26 mouse cellular contexts compared by ENCODE assay signal in genomic region chr7:110756440-110756839, GRCm38 (mm10). TPM values are rescaled to one million over a fixed set of nuclear protein-coding genes. Genes with fewer than 3 reads are reported as not detected.
DNase-seq lines count a peak whose midpoint lies in the region; ATAC-seq and TF ChIP-seq lines count a peak whose summit lies in the region.
"Had no signal": no experiment of that assay in that cellular context is flagged by ENCODE, and none has a peak within 500 bp of the region (broad histone marks: within the 10 kb centered on the region; RNA-seq: fewer than 3 reads in every experiment).

No protein-coding gene starts in this region.

- no peak for TF ChIP-seq CTCF in kidney, adult 2 months (conservative IDR thresholded peaks at IDR 0.05; ENCODE audit: insufficient read depth, insufficient read length, low read depth, low read length)
- no peak for TF ChIP-seq CTCF in lung, postnatal 0 days (IDR thresholded peaks at IDR 0.05)
- no peak for TF ChIP-seq CTCF in midbrain, postnatal 0 days (IDR thresholded peaks at IDR 0.05)

- no peak for TF ChIP-seq EP300 in lung, postnatal 0 days (IDR thresholded peaks at IDR 0.05)

- 35% methylated on average over 2 of the region's 2 CpGs for WGBS in kidney, adult 2 months
- WGBS in lung, postnatal 0 days = 30% methylated on average over 2 of the region's 2 CpGs
- 70% methylated on average over 2 of the region's 2 CpGs for WGBS in midbrain, postnatal 0 days

- H3K4me3 ChIP-seq in kidney, adult 2 months (ENCODE audit: insufficient read depth, low read depth, low read length) = no peak overlapping the region
- no peak overlapping the region for H3K4me3 ChIP-seq in lung, postnatal 0 days (ENCODE audit: low read depth, low read length)
- no peak overlapping the region for H3K4me3 ChIP-seq in midbrain, postnatal 0 days (ENCODE audit: low read depth, low read length)
- H3K4me3 ChIP-seq: embryonic facial prominence, embryonic 15.5 days; gastrocnemius, adult 2 months; hindbrain, embryonic 10.5 days; limb, embryonic 13.5 days; liver, embryonic 15.5 days; midbrain, embryonic 12.5 days; stomach, embryonic 15.5 days had no signal

- DNase-seq in kidney, adult 2 months = peak; percentile 45
- no peak for DNase-seq in kidney, adult 18-20 months
- peak; percentile 54 for DNase-seq in lung, postnatal 0 days (ENCODE audit: low spot score)
- no peak for DNase-seq in lung, adult 18-20 months
- DNase-seq in kidney, postnatal 14 days = peak; percentile 55
- DNase-seq in splenic B cell, adult 2 months (ENCODE audit: low read depth, low spot score) = peak; percentile 43
- no peak for DNase-seq in left cerebral cortex, adult 18-20 months (ENCODE audit: low spot score in 2 of 2)
- no peak for DNase-seq in midbrain, postnatal 0 days (ENCODE audit: low spot score)
- DNase-seq: adrenal gland, adult 2 months; cerebellum, adult 18-20 months; cerebellum, postnatal 25 days; embryo, embryonic 11 days; gastrocnemius, adult 2 months; lung, postnatal 10 days; thymus, postnatal 25 days had no signal

- no peaks in the 10 kb centered on the region for H3K27me3 ChIP-seq in kidney, adult 2 months (replicated peaks; ENCODE audit: control insufficient read depth, insufficient read depth, low read length)
- no peaks in the 10 kb centered on the region for H3K27me3 ChIP-seq in lung, postnatal 0 days (replicated peaks; ENCODE audit: insufficient read depth, low read length)
- no peaks in the 10 kb centered on the region for H3K27me3 ChIP-seq in splenic B cell, adult 2 months (ENCODE audit: control insufficient read depth, insufficient read depth, low read length, poor library complexity, severe bottlenecking)
- H3K27me3 ChIP-seq in midbrain, postnatal 0 days (ENCODE audit: insufficient read depth, low read length) = no peaks in the 10 kb centered on the region
- H3K27me3 ChIP-seq: embryonic facial prominence, embryonic 15.5 days; limb, embryonic 13.5 days; midbrain, embryonic 12.5 days; Patski; stomach, embryonic 15.5 days had no signal

- no peaks in the 10 kb centered on the region for H3K36me3 ChIP-seq in kidney, adult 2 months (ENCODE audit: control insufficient read depth, insufficient read depth, low read length)
- no peaks in the 10 kb centered on the region for H3K36me3 ChIP-seq in lung, postnatal 0 days (ENCODE audit: insufficient read depth, low read length)
- no peaks in the 10 kb centered on the region for H3K36me3 ChIP-seq in splenic B cell, adult 2 months (ENCODE audit: control insufficient read depth, insufficient read depth, low read length, poor library complexity, severe bottlenecking)
- no peaks in the 10 kb centered on the region for H3K36me3 ChIP-seq in midbrain, postnatal 0 days (ENCODE audit: insufficient read depth, low read length)
- H3K36me3 ChIP-seq: embryonic facial prominence, embryonic 15.5 days; hindbrain, embryonic 10.5 days; limb, embryonic 13.5 days; liver, embryonic 15.5 days; midbrain, embryonic 12.5 days; stomach, embryonic 15.5 days had no signal

- H3K4me1 ChIP-seq in kidney, adult 2 months (ENCODE audit: control insufficient read depth, insufficient read depth, low read length) = peaks cover 6% of the 10 kb centered on the region; the same call in 1 of the 2 replicates
- no peaks in the 10 kb centered on the region for H3K4me1 ChIP-seq in lung, postnatal 0 days (ENCODE audit: insufficient read depth, low read depth, low read length)
- no peaks in the 10 kb centered on the region for H3K4me1 ChIP-seq in midbrain, postnatal 0 days (ENCODE audit: insufficient read depth, low read length)
- H3K4me1 ChIP-seq: liver, embryonic 15.5 days; midbrain, embryonic 12.5 days; stomach, embryonic 15.5 days had no signal

- no peaks in the 10 kb centered on the region for H3K9me3 ChIP-seq in lung, postnatal 0 days (ENCODE audit: low read length)
- H3K9me3 ChIP-seq in midbrain, postnatal 0 days (ENCODE audit: low read length) = no peaks in the 10 kb centered on the region
- H3K9me3 ChIP-seq: embryonic facial prominence, embryonic 15.5 days; hindbrain, embryonic 10.5 days; limb, embryonic 13.5 days; liver, embryonic 15.5 days; midbrain, embryonic 12.5 days; stomach, embryonic 15.5 days had no signal

- no peak overlapping the region for H3K27ac ChIP-seq in kidney, adult 2 months (ENCODE audit: insufficient read depth, low read depth, low read length)
- H3K27ac ChIP-seq in lung, postnatal 0 days (ENCODE audit: low read length) = no peak overlapping the region
- H3K27ac ChIP-seq in midbrain, postnatal 0 days (ENCODE audit: low read depth, low read length) = no peak overlapping the region
- H3K27ac ChIP-seq: embryonic facial prominence, embryonic 15.5 days; gastrocnemius, adult 2 months; hindbrain, postnatal 0 days; limb, embryonic 13.5 days; liver, embryonic 15.5 days; midbrain, embryonic 12.5 days; stomach, embryonic 15.5 days had no signal

- H3K4me2 ChIP-seq in lung, postnatal 0 days (replicated peaks; ENCODE audit: low read depth, low read length) = no peak overlapping the region
- no peak overlapping the region for H3K4me2 ChIP-seq in midbrain, postnatal 0 days (ENCODE audit: low read depth, low read length, poor library complexity, severe bottlenecking)
- H3K4me2 ChIP-seq: embryonic facial prominence, embryonic 15.5 days; heart, embryonic 11.5 days; limb, embryonic 13.5 days; liver, embryonic 15.5 days; midbrain, embryonic 12.5 days; stomach, embryonic 15.5 days had no signal

- H3K9ac ChIP-seq in lung, postnatal 0 days (replicated peaks; ENCODE audit: low read depth) = no peak overlapping the region
- H3K9ac ChIP-seq in midbrain, postnatal 0 days (replicated peaks; ENCODE audit: low read length, poor library complexity, severe bottlenecking) = no peak overlapping the region
- H3K9ac ChIP-seq: embryonic facial prominence, embryonic 15.5 days; limb, embryonic 13.5 days; liver, embryonic 15.5 days; midbrain, embryonic 12.5 days; stomach, embryonic 15.5 days had no signal

- peak; percentile 52 for ATAC-seq in lung, postnatal 0 days
- ATAC-seq in midbrain, postnatal 0 days (ENCODE audit: low FRiP score) = no peak
- ATAC-seq: forebrain, embryonic 14.5 days; hindbrain, postnatal 0 days; intestine, postnatal 0 days; Patski had no signal

- no peak for TF ChIP-seq POLR2A in kidney, adult 2 months (IDR thresholded peaks at IDR 0.05; ENCODE audit: low read depth, low read length)

RNA-seq across cellular contexts. Expression of gene Ampd3, which starts 11.6 kb away (rescaled TPM):
- polyA plus RNA-seq in kidney, adult 2 months (2012; rRNA removed) = 23.4 and 26.4 TPM in 2 replicates
- polyA plus RNA-seq in lung, postnatal 0 days (2015; fragmentation: Nextera tagmentation; extraction: Ambion mirVana) = 5.0 and 5.2 TPM in 2 replicates
- total RNA-seq in left cerebral cortex, adult 18-20 months (2021) = 10 to 100 TPM; 21.3 to 23.5 TPM
- total RNA-seq in midbrain, postnatal 0 days (2014; rRNA removed) = 20.6 and 22.7 TPM in 2 replicates
- polyA plus RNA-seq in midbrain, postnatal 0 days (2015; fragmentation: Nextera tagmentation; extraction: Ambion mirVana) = 13.2 and 16.2 TPM in 2 replicates

Comparison
In these comparisons a context has a peak if more than half of its experiments do, and no peak if none do; other contexts are left out.
1. DNase-seq: peak in kidney, adult 2 months (single experiment), lung, postnatal 0 days (single experiment), kidney, postnatal 14 days (single experiment) and splenic B cell, adult 2 months (single experiment); none in kidney, adult 18-20 months (single experiment), lung, adult 18-20 months (0 of 2), left cerebral cortex, adult 18-20 months (0 of 2) and midbrain, postnatal 0 days (single experiment).